In genomic region chr8:87225504-87226425, GRCm38 (mm10) we compare ENCODE assay signal across 13 mouse cellular contexts.
A peak's percentile ranks its signal among the peaks of the same experiment; 100 is the strongest.
DNase-seq lines count a peak whose midpoint lies in the region; ATAC-seq lines count a peak whose summit lies in the region.
"Had no signal": no experiment of that assay in that cellular context is flagged by ENCODE, and none has a peak within 500 bp of the region (broad histone marks: within the 10 kb centered on the region; RNA-seq: fewer than 3 reads in every experiment).

No protein-coding gene starts in this region.

- ATAC-seq in hindbrain, embryonic 11.5 days (ENCODE audit: low FRiP score) = no peak
- peak; percentile 86 for ATAC-seq in embryonic facial prominence, embryonic 14.5 days (ENCODE audit: low read depth)
- ATAC-seq in hindbrain, embryonic 15.5 days (ENCODE audit: low FRiP score, low read depth) = peak; percentile 85
- peak; percentile 76; the same call in 1 of the 2 replicates for ATAC-seq in neural tube, embryonic 14.5 days (ENCODE audit: low read depth)
- ATAC-seq: intestine, postnatal 0 days had no signal

- peaks cover 10% of the 10 kb centered on the region for H3K4me1 ChIP-seq in hindbrain, embryonic 10.5 days (replicated peaks)
- no peaks in the 10 kb centered on the region for H3K4me1 ChIP-seq in hindbrain, embryonic 11.5 days (replicated peaks; ENCODE audit: control insufficient read depth, insufficient read depth, low read length)
- H3K4me1 ChIP-seq in embryonic facial prominence, embryonic 14.5 days (ENCODE audit: control insufficient read depth, insufficient read depth, low read length) = no peaks in the 10 kb centered on the region
- H3K4me1 ChIP-seq in hindbrain, embryonic 15.5 days (replicated peaks) = peaks cover 4% of the 10 kb centered on the region; the same call in 1 of the 2 replicates
- H3K4me1 ChIP-seq in neural tube, embryonic 14.5 days (ENCODE audit: control insufficient read depth, insufficient read depth, low read length) = 0 out of 2 replicates have a peak, but pooled peaks cover 4% of the 10 kb centered on the region
- H3K4me1 ChIP-seq: limb, embryonic 15.5 days; lung, embryonic 15.5 days had no signal

- no peak overlapping the region for H3K4me3 ChIP-seq in hindbrain, embryonic 10.5 days
- H3K4me3 ChIP-seq in hindbrain, embryonic 11.5 days (ENCODE audit: low read depth, low read length) = no peak overlapping the region
- H3K4me3 ChIP-seq in embryonic facial prominence, embryonic 14.5 days (ENCODE audit: low read depth, low read length) = no peak overlapping the region
- no peak overlapping the region for H3K4me3 ChIP-seq in hindbrain, embryonic 15.5 days
- no peak overlapping the region for H3K4me3 ChIP-seq in neural tube, embryonic 14.5 days (ENCODE audit: low read depth, low read length)
- H3K4me3 ChIP-seq: limb, embryonic 15.5 days; lung, embryonic 15.5 days had no signal

- WGBS in hindbrain, embryonic 10.5 days = 80% methylated on average over 11 of the region's 11 CpGs
- WGBS in hindbrain, embryonic 11.5 days = 75% methylated on average over 11 of the region's 11 CpGs
- 57% methylated on average over 11 of the region's 11 CpGs for WGBS in embryonic facial prominence, embryonic 14.5 days
- WGBS in hindbrain, embryonic 15.5 days = 66% methylated on average over 11 of the region's 11 CpGs
- WGBS in neural tube, embryonic 14.5 days = 61% methylated on average over 11 of the region's 11 CpGs

- no peaks in the 10 kb centered on the region for H3K36me3 ChIP-seq in hindbrain, embryonic 10.5 days
- H3K36me3 ChIP-seq in hindbrain, embryonic 11.5 days (ENCODE audit: control insufficient read depth, insufficient read depth, low read length) = no peaks in the 10 kb centered on the region
- no peaks in the 10 kb centered on the region for H3K36me3 ChIP-seq in embryonic facial prominence, embryonic 14.5 days (ENCODE audit: control insufficient read depth, insufficient read depth, low read length)
- H3K36me3 ChIP-seq in hindbrain, embryonic 15.5 days = no peaks in the 10 kb centered on the region
- no peaks in the 10 kb centered on the region for H3K36me3 ChIP-seq in neural tube, embryonic 14.5 days (ENCODE audit: control insufficient read depth, insufficient read depth, low read length)
- H3K36me3 ChIP-seq: limb, embryonic 15.5 days; lung, embryonic 15.5 days had no signal

- H3K9me3 ChIP-seq in hindbrain, embryonic 10.5 days = no peaks in the 10 kb centered on the region
- H3K9me3 ChIP-seq in hindbrain, embryonic 11.5 days (ENCODE audit: control insufficient read depth, low read length) = no peaks in the 10 kb centered on the region
- no peaks in the 10 kb centered on the region for H3K9me3 ChIP-seq in embryonic facial prominence, embryonic 14.5 days (ENCODE audit: control insufficient read depth, low read length)
- H3K9me3 ChIP-seq in hindbrain, embryonic 15.5 days = no peaks in the 10 kb centered on the region
- no peaks in the 10 kb centered on the region for H3K9me3 ChIP-seq in neural tube, embryonic 14.5 days (ENCODE audit: control insufficient read depth, low read length)
- H3K9me3 ChIP-seq: limb, embryonic 15.5 days; lung, embryonic 15.5 days had no signal

- no peak overlapping the region for H3K9ac ChIP-seq in hindbrain, embryonic 11.5 days (ENCODE audit: low read depth, low read length)
- H3K9ac ChIP-seq in embryonic facial prominence, embryonic 14.5 days (ENCODE audit: low read depth, low read length) = no peak overlapping the region
- no peak overlapping the region for H3K9ac ChIP-seq in hindbrain, embryonic 15.5 days
- no peak overlapping the region for H3K9ac ChIP-seq in neural tube, embryonic 14.5 days (replicated peaks; ENCODE audit: low read depth, low read length)
- H3K9ac ChIP-seq: limb, embryonic 15.5 days; lung, embryonic 15.5 days had no signal

- H3K27ac ChIP-seq in hindbrain, embryonic 10.5 days = peak overlapping the region; percentile 56
- no peak overlapping the region for H3K27ac ChIP-seq in hindbrain, embryonic 11.5 days (ENCODE audit: low read depth, low read length)
- no peak overlapping the region for H3K27ac ChIP-seq in embryonic facial prominence, embryonic 14.5 days (replicated peaks; ENCODE audit: low read depth, low read length)
- 0 out of 2 replicates have a peak overlapping the region, but pooled peaks have one; percentile 9 for H3K27ac ChIP-seq in hindbrain, embryonic 15.5 days (replicated peaks)
- H3K27ac ChIP-seq in neural tube, embryonic 14.5 days (ENCODE audit: low read depth, low read length) = no peak overlapping the region
- H3K27ac ChIP-seq: limb, embryonic 15.5 days; lung, embryonic 15.5 days had no signal

- peaks cover 34% of the 10 kb centered on the region for H3K27me3 ChIP-seq in hindbrain, embryonic 10.5 days (ENCODE audit: insufficient read depth, poor library complexity, severe bottlenecking)
- 0 out of 2 replicates have a peak, but pooled peaks cover 2% of the 10 kb centered on the region for H3K27me3 ChIP-seq in hindbrain, embryonic 11.5 days (ENCODE audit: control insufficient read depth, insufficient read depth, low read length)
- H3K27me3 ChIP-seq in embryonic facial prominence, embryonic 14.5 days (replicated peaks; ENCODE audit: control insufficient read depth, insufficient read depth, low read length) = no peaks in the 10 kb centered on the region
- no peaks in the 10 kb centered on the region for H3K27me3 ChIP-seq in hindbrain, embryonic 15.5 days
- H3K27me3 ChIP-seq in neural tube, embryonic 14.5 days (ENCODE audit: control insufficient read depth, insufficient read depth, low read length) = no peaks in the 10 kb centered on the region
- H3K27me3 ChIP-seq: limb, embryonic 15.5 days; lung, embryonic 15.5 days had no signal

- no peak overlapping the region for H3K4me2 ChIP-seq in hindbrain, embryonic 11.5 days (replicated peaks; ENCODE audit: low read depth, low read length)
- H3K4me2 ChIP-seq in embryonic facial prominence, embryonic 14.5 days (ENCODE audit: low read depth, low read length) = peak overlapping the region; percentile 13; the same call in 1 of the 2 replicates
- H3K4me2 ChIP-seq in hindbrain, embryonic 15.5 days = no peak overlapping the region
- no peak overlapping the region for H3K4me2 ChIP-seq in neural tube, embryonic 14.5 days (ENCODE audit: low read depth, low read length)
- H3K4me2 ChIP-seq: limb, embryonic 15.5 days; lung, embryonic 15.5 days had no signal

- DNase-seq in hindbrain, embryonic 10.5 days (ENCODE audit: low spot score) = no peak
- no peak for DNase-seq in hindbrain, embryonic 11.5 days (ENCODE audit: low spot score)
- DNase-seq in embryonic facial prominence, embryonic 14.5 days (ENCODE audit: low spot score) = peak; percentile 68
- DNase-seq in thymus, adult 18-20 months = no peak
- DNase-seq in urinary bladder, postnatal 25 days (ENCODE audit: low spot score) = no peak
- no peak for DNase-seq in lung, postnatal 25 days (ENCODE audit: low spot score)
- DNase-seq: heart, adult 18-20 months; heart, postnatal 10 days had no signal

Comparison
In these comparisons a context has a peak if more than half of its experiments do, and no peak if none do; other contexts are left out.
1. H3K27ac ChIP-seq: peak in hindbrain, embryonic 10.5 days (single experiment) and hindbrain, embryonic 15.5 days (single experiment); none in hindbrain, embryonic 11.5 days (single experiment), embryonic facial prominence, embryonic 14.5 days (single experiment) and neural tube, embryonic 14.5 days (single experiment).